Comparison of ENCODE assay signal across 8 mouse cellular contexts in genomic region chr16:30531761-30532406, GRCm38 (mm10). TPM values are rescaled to one million over a fixed set of nuclear protein-coding genes. Genes with fewer than 3 reads are reported as not detected.
A peak's percentile ranks its signal among the peaks of the same experiment; 100 is the strongest.
DNase-seq lines count a peak whose midpoint lies in the region; ATAC-seq lines count a peak whose summit lies in the region.

No protein-coding gene starts in this region.

- 32% methylated on average over 20 of the region's 20 CpGs for WGBS in kidney, embryonic 15.5 days
- WGBS in stomach, embryonic 16.5 days = 31% methylated on average over 20 of the region's 20 CpGs

- peak overlapping the region; percentile 42 for H3K4me2 ChIP-seq in kidney, embryonic 15.5 days
- peak overlapping the region; percentile 21; the same call in 1 of the 2 replicates for H3K4me2 ChIP-seq in stomach, embryonic 16.5 days (ENCODE audit: low read depth, low read length)

- no peaks in the 10 kb centered on the region for H3K27me3 ChIP-seq in kidney, embryonic 15.5 days
- H3K27me3 ChIP-seq in stomach, embryonic 16.5 days (ENCODE audit: control insufficient read depth, insufficient read depth, low read length) = no peaks in the 10 kb centered on the region

- H3K9me3 ChIP-seq in kidney, embryonic 15.5 days (replicated peaks) = no peaks in the 10 kb centered on the region
- no peaks in the 10 kb centered on the region for H3K9me3 ChIP-seq in stomach, embryonic 16.5 days (replicated peaks; ENCODE audit: control insufficient read depth, low read length)

- H3K4me3 ChIP-seq in kidney, embryonic 15.5 days (replicated peaks) = no peak overlapping the region
- no peak overlapping the region for H3K4me3 ChIP-seq in stomach, embryonic 16.5 days (replicated peaks; ENCODE audit: low read length)

- peaks cover 8% of the 10 kb centered on the region; the same call in 1 of the 2 replicates for H3K4me1 ChIP-seq in kidney, embryonic 15.5 days
- peaks cover 9% of the 10 kb centered on the region; the same call in 1 of the 2 replicates for H3K4me1 ChIP-seq in stomach, embryonic 16.5 days (ENCODE audit: control insufficient read depth, insufficient read depth, low read length)

- H3K36me3 ChIP-seq in kidney, embryonic 15.5 days = 0 out of 2 replicates have a peak, but pooled peaks cover 7% of the 10 kb centered on the region
- H3K36me3 ChIP-seq in stomach, embryonic 16.5 days (ENCODE audit: control insufficient read depth, insufficient read depth, low read length) = no peaks in the 10 kb centered on the region

- no peak overlapping the region for H3K9ac ChIP-seq in kidney, embryonic 15.5 days
- H3K9ac ChIP-seq in stomach, embryonic 16.5 days (ENCODE audit: low read length) = no peak overlapping the region

- DNase-seq in cerebellum, postnatal 14 days = peak; percentile 65 to 81
- no peak for DNase-seq in cerebellum, adult 8-10 months
- DNase-seq in 3T3-L1 (ENCODE audit: low read depth, low spot score) = peak; percentile 66
- DNase-seq in adrenal gland, postnatal 36 days = peak; percentile 56 to 62

- ATAC-seq in granulocyte monocyte progenitor cell, adult 5-6 weeks (replicated peaks; ENCODE audit: poor library complexity, severe bottlenecking) = peak; percentile 63
- ATAC-seq in kidney, embryonic 15.5 days (replicated peaks; ENCODE audit: low FRiP score) = 0 out of 2 replicates have a peak, but pooled peaks have one; percentile 13
- peak; percentile 66 for ATAC-seq in megakaryocyte progenitor cell, adult 5-6 weeks (replicated peaks; ENCODE audit: poor library complexity)
- ATAC-seq in stomach, embryonic 16.5 days (ENCODE audit: insufficient read depth, low FRiP score) = no peak

- no peak overlapping the region for H3K27ac ChIP-seq in kidney, embryonic 15.5 days
- H3K27ac ChIP-seq in stomach, embryonic 16.5 days (ENCODE audit: low read length) = no peak overlapping the region

RNA-seq across cellular contexts. Expression of gene Tmem44, which starts 18.8 kb away (rescaled TPM):
- 1 to 10 TPM; 3.7 to 4.7 TPM for total RNA-seq in adrenal gland, postnatal 36 days (2021)
- 1.4 TPM in 1 of 2 replicates, not detected in the other for total RNA-seq in granulocyte monocyte progenitor cell, adult 5-6 weeks (2014; fragmentation: Nextera tagmentation)
- 0.21 and 0.30 TPM in 2 replicates for total RNA-seq in granulocyte monocyte progenitor cell, adult 5-6 weeks (2017)
- 15.0 and 18.6 TPM in 2 replicates for polyA plus RNA-seq in kidney, embryonic 15.5 days (2015; fragmentation: Nextera tagmentation; extraction: Ambion mirVana)
- total RNA-seq in megakaryocyte progenitor cell, adult 5-6 weeks (2015) = 0.27 TPM in 1 of 2 replicates, not detected in the other
- total RNA-seq in megakaryocyte progenitor cell, adult 5-6 weeks (2017) = 0.12 and 0.51 TPM in 2 replicates
- polyA plus RNA-seq in stomach, embryonic 16.5 days (2015; fragmentation: Nextera tagmentation; extraction: Ambion mirVana) = 8.4 and 11.0 TPM in 2 replicates

RNA-seq across cellular contexts. Expression of gene Lsg1, which starts 55.5 kb away (rescaled TPM):
- 10 to 100 TPM; 36.7 to 37.2 TPM for total RNA-seq in adrenal gland, postnatal 36 days (2021)
- total RNA-seq in granulocyte monocyte progenitor cell, adult 5-6 weeks (2014; fragmentation: Nextera tagmentation) = 48.8 and 48.9 TPM in 2 replicates
- total RNA-seq in granulocyte monocyte progenitor cell, adult 5-6 weeks (2017) = 59.3 and 74.0 TPM in 2 replicates
- 69.4 and 73.0 TPM in 2 replicates for polyA plus RNA-seq in kidney, embryonic 15.5 days (2015; fragmentation: Nextera tagmentation; extraction: Ambion mirVana)
- total RNA-seq in megakaryocyte progenitor cell, adult 5-6 weeks (2015) = 36.4 and 42.8 TPM in 2 replicates
- total RNA-seq in megakaryocyte progenitor cell, adult 5-6 weeks (2017) = 69.8 and 74.7 TPM in 2 replicates
- polyA plus RNA-seq in stomach, embryonic 16.5 days (2015; fragmentation: Nextera tagmentation; extraction: Ambion mirVana) = 50.3 and 51.6 TPM in 2 replicates
